Mouse (Mus musculus) embryonic facial prominence, embryonic 13.5 days (tissue): ENCODE measurements around the gene Eef1b2. TPM values are rescaled to one million over a fixed set of nuclear protein-coding genes. Genes with fewer than 3 reads are reported as not detected.

ENCODE experiments used
- ATAC-seq: fragments of 200-750 bp; cut with Nextera tagmentation; 2 replicates; pipeline ENCODE4 v1.8.0; 2017; ENCODE audit warnings: low read depth; ENCODE audit not compliant: insufficient number of reproducible peaks, insufficient read depth, low FRiP score, low TSS enrichment
- H3K27ac ChIP-seq: fragments of 300-500 bp; sonication (generic); 2 replicates; pipeline ENCODE4 v1.5.1; 2015; ENCODE audit warnings: moderate library complexity, mild to moderate bottlenecking, inconsistent platforms
- H3K27me3 ChIP-seq: fragments of 300-500 bp; sonication (generic); 2 replicates; pipeline ENCODE4 v1.6.1; 2015; ENCODE audit warnings: mild to moderate bottlenecking, inconsistent platforms
- H3K36me3 ChIP-seq: fragments of 300-500 bp; sonication (generic); 2 replicates; pipeline ENCODE4 v1.6.1; 2015; ENCODE audit warnings: mild to moderate bottlenecking, inconsistent platforms
- H3K4me1 ChIP-seq: fragments of 300-500 bp; sonication (generic); 2 replicates; pipeline ENCODE4 v1.6.1; 2015; ENCODE audit warnings: inconsistent platforms
- H3K4me2 ChIP-seq: fragments of 300-500 bp; sonication (generic); 2 replicates; pipeline ENCODE4 v1.6.1; 2015; ENCODE audit warnings: moderate library complexity, mild to moderate bottlenecking, inconsistent platforms
- H3K4me3 ChIP-seq: fragments of 300-500 bp; sonication (generic); 2 replicates; pipeline ENCODE4 v1.5.1; 2015; ENCODE audit warnings: mild to moderate bottlenecking, inconsistent platforms
- H3K9ac ChIP-seq: fragments of 300-500 bp; sonication (generic); 2 replicates; pipeline ENCODE4 v1.6.1; 2015; ENCODE audit warnings: mild to moderate bottlenecking, inconsistent platforms
- H3K9me3 ChIP-seq: fragments of 300-500 bp; sonication (generic); 2 replicates; pipeline ENCODE4 v1.6.1; 2016; ENCODE audit warnings: inconsistent platforms
- WGBS: fragments of 180-500 bp; shearing (Covaris S2); methylation state at CpG from one replicate; pipeline ENCODE4 v1.1.7; 2015; ENCODE audit warnings: mixed read lengths; 5-methylcytosine and 5-hydroxymethylcytosine counted together
- microRNA-seq: library from miRNA; unstranded; fragments of <30 nt; microRNA quantifications from one replicate; pipeline ENCODE4, GENCODE M21; 2016
- polyA plus RNA-seq: library from polyadenylated mRNA; unstranded; fragments of >200 nt; fragmentation: Nextera tagmentation; extraction: Ambion mirVana; gene quantifications from 2 replicates; pipeline ENCODE4 v1.2.1, GENCODE M21; 2015

Eef1b2 gene
- polyA plus RNA-seq, 1 experiment from 2014 or later, result 645 TPM

DNA sequence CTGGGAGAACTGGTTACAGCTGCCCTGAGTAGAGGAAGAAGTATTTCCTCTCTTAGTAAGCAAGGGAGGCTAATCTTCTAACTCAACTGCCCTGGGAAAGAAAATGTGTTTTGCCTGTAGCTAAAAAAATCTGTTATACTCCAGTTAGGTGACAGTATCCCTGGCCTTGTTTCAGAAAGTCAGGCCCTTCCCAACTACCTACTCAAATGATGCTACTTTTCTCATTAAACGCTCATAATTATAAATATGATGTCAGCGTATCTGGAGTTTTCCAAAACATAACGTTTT, 37.6 kb downstream of the Eef1b2 start, which contains the start of gene Gpr1:
Gpr1 (minus strand) TSS at position 273 of the 288 bp plus-strand sequence.
- no peaks in the 10 kb centered on the region for H3K9me3 ChIP-seq
- 0 out of 2 replicates have a peak within 1 kb of the TSS, but pooled peaks have one; percentile 16 for H3K9ac ChIP-seq
- peaks cover 10% of the 10 kb centered on the region; the same call in 1 of the 2 replicates for H3K27me3 ChIP-seq
- no peak for ATAC-seq
- H3K4me1 ChIP-seq, result peaks cover 15% of the 10 kb centered on the region
- no peaks in the 10 kb centered on the region for H3K36me3 ChIP-seq
- peak within 1 kb of the TSS; percentile 52 for H3K4me2 ChIP-seq
- WGBS, result 20% methylated on average over 3 of the region's 3 CpGs
- no peak within 1 kb of the TSS for H3K27ac ChIP-seq
- peak within 1 kb of the TSS; percentile 10; the same call in 1 of the 2 replicates for H3K4me3 ChIP-seq

GRCm38 (mm10) chr1:63214631-63215030, 38.0 kb downstream of the Eef1b2 start:
- no peak overlapping the region for H3K9ac ChIP-seq
- H3K27ac ChIP-seq, result no peak overlapping the region
- no peak for ATAC-seq
- H3K36me3 ChIP-seq, result no peaks in the 10 kb centered on the region
- WGBS, result 18% methylated on average over 7 of the region's 7 CpGs
- peaks cover 10% of the 10 kb centered on the region; the same call in 1 of the 2 replicates for H3K27me3 ChIP-seq
- no peak overlapping the region for H3K4me3 ChIP-seq
- peaks cover 15% of the 10 kb centered on the region for H3K4me1 ChIP-seq
- H3K4me2 ChIP-seq, result 0 out of 2 replicates have a peak overlapping the region, but pooled peaks have one; percentile 2
- H3K9me3 ChIP-seq, result no peaks in the 10 kb centered on the region

DNA sequence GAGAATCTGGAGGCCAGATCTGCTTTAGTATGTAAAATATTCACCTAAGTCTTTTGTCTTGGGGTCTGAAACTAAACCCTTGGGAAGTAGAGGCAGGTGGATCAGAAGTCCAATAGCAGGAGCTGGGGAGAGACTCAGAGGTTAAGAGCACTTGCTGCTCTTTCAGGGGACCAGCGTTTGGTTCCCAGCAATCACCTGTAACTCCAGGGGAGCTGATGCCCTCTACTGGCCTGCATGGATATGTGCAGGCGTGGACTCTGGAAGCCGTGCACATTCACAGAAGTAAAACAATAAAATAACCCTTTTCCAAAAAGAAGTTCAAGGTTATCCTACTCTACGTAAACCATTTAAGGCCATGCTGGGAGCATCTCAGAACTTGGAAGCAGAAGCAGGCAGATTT, 42.7 kb downstream of the Eef1b2 start:
- Histone ChIP-seq H3K9me3 (no peaks in the 10 kb centered on the region), H3K4me3 (no peak overlapping the region), H3K27me3 (0 out of 2 replicates have a peak, but pooled peaks cover 8% of the 10 kb centered on the region), H3K27ac (no peak overlapping the region), H3K9ac (no peak overlapping the region), H3K36me3 (no peaks in the 10 kb centered on the region), H3K4me1 (peaks cover 8% of the 10 kb centered on the region), H3K4me2 (no peak overlapping the region)
- 96% methylated on average over 4 of the region's 4 CpGs for WGBS
- no peak for ATAC-seq

DNA sequence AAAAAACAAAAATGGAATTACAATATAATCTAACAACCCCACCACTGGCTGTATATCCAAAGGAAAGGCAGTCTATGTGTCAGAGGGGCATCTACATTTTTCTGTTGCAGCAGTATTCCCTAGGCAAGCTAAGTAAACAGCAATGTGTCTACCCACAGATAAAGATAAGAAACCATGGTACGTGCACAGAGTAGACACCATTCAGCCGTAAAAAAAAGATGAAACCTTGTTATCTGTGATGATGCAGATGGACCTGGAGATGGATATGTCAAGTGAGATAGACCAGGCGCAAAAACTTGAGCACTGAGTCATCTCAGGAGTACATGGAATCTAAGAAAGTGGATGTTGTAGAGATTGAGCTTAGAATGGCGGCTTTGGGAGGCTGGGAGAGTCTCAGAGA, 48.4 kb downstream of the Eef1b2 start:
- Histone ChIP-seq H3K27me3 (no peaks in the 10 kb centered on the region), H3K4me2 (no peak overlapping the region), H3K4me1 (0 out of 2 replicates have a peak, but pooled peaks cover 8% of the 10 kb centered on the region), H3K27ac (no peak overlapping the region), H3K9ac (no peak overlapping the region), H3K36me3 (no peaks in the 10 kb centered on the region), H3K9me3 (no peaks in the 10 kb centered on the region), H3K4me3 (no peak overlapping the region)
- no peak for ATAC-seq
- 83% methylated on average over 4 of the region's 4 CpGs for WGBS

DNA sequence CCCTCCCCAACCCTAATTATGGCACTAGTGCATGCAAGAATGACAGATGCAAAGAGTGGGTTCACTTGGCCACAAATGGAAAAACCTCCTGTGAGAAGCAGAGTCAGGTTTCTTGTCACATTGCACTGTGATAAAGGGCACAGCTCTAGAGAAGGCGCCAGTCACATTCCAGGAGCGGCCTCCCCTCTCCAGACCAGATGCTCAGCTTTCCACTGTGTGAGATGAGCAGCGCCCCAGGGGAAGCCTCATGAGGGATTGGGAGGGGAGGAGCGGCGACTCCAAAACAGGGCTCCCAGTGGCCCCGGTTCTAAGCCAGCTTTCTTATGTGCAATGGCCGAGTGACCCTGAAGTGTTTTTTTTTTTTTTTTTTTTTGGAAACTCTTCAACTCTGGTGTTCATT, 49.3 kb downstream of the Eef1b2 start:
- no peaks in the 10 kb centered on the region for H3K27me3 ChIP-seq
- H3K4me2 ChIP-seq, result no peak overlapping the region
- H3K4me3 ChIP-seq, result no peak overlapping the region
- no peak overlapping the region for H3K27ac ChIP-seq
- H3K9me3 ChIP-seq, result no peaks in the 10 kb centered on the region
- no peaks in the 10 kb centered on the region for H3K36me3 ChIP-seq
- H3K4me1 ChIP-seq, result 0 out of 2 replicates have a peak, but pooled peaks cover 8% of the 10 kb centered on the region
- no peak overlapping the region for H3K9ac ChIP-seq
- no peak for ATAC-seq
- 3% methylated on average over 7 of the region's 7 CpGs for WGBS

DNA sequence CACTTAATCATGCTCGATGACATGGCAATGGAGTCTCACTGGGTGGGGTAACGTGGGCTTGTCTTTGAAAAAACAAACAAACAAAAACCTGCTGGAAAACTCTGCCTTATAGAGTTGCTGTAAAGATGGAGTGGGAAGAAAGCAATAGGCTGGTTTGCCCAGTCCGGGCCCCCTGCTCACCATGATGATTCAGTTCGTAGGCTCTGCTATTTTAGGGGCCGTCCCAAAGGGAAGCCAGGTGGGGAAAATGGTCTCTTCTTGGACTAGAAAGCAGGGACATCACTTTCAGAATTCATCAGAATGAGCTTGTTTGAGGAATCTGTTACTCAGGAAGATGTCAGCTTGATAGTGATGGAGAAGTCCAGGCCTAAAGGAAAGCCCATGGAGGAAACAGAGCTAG, 50.6 kb downstream of the Eef1b2 start:
- Histone ChIP-seq H3K27ac (no peak overlapping the region), H3K9ac (no peak overlapping the region)
- WGBS, result 67% methylated on average over 5 of the region's 5 CpGs

More for the DNA sequence above, 50.6 kb downstream of the Eef1b2 start:
- H3K36me3 ChIP-seq, result no peaks in the 10 kb centered on the region
- ATAC-seq, result no peak
- no peak overlapping the region for H3K4me3 ChIP-seq
- no peak overlapping the region for H3K4me2 ChIP-seq
- H3K4me1 ChIP-seq, result 0 out of 2 replicates have a peak, but pooled peaks cover 8% of the 10 kb centered on the region
- H3K9me3 ChIP-seq, result no peaks in the 10 kb centered on the region
- no peaks in the 10 kb centered on the region for H3K27me3 ChIP-seq

Small RNA genes within 50 kb of the gene (microRNA-seq; reads per million reads assigned to microRNA genes)
- gene Gm24557 (not detected), gene Gm27512 (not detected)

Other genes starting within 250 kb of the Eef1b2 start
- gene Ino80d, start 62.2 kb upstream of the Eef1b2 start, polyA plus RNA-seq, result 12.2 and 12.7 TPM in 2 replicates
- gene Ndufs1, start within 50 bp of the Eef1b2 start, polyA plus RNA-seq, result 124 and 125 TPM in 2 replicates
- 0.14 TPM in 1 of 2 replicates, not detected in the other for gene Gpr1, start 37.7 kb downstream of the Eef1b2 start, polyA plus RNA-seq
- 12.2 and 13.0 TPM in 2 replicates for gene Zdbf2, start 96.4 kb downstream of the Eef1b2 start, polyA plus RNA-seq